ENCODE assay signal across 8 mouse cellular contexts in genomic region chr7:71531496-71531895, GRCm38 (mm10).
DNase-seq lines count a peak whose midpoint lies in the region; ATAC-seq and TF ChIP-seq lines count a peak whose summit lies in the region.
"Had no signal": no experiment of that assay in that cellular context is flagged by ENCODE, and none has a peak within 500 bp of the region (broad histone marks: within the 10 kb centered on the region; RNA-seq: fewer than 3 reads in every experiment).

No protein-coding gene starts in this region.

- peak overlapping the region; percentile 19 for H3K4me3 ChIP-seq in heart, postnatal 0 days (ENCODE audit: low read depth, low read length)
- peak overlapping the region; percentile 8; the same call in 1 of the 2 replicates for H3K4me3 ChIP-seq in limb, embryonic 13.5 days

- TF ChIP-seq EP300 in heart, postnatal 0 days (IDR thresholded peaks at IDR 0.05; ENCODE audit: low read depth): no peak

- DNase-seq in NIH3T3 (ENCODE audit: low read depth): peak; percentile 27
- peak; percentile 20 for DNase-seq in embryo, embryonic 9.5 days (ENCODE audit: extremely low spot score)
- peak; percentile 10 for DNase-seq in heart, postnatal 0 days (ENCODE audit: low spot score)
- no peak for DNase-seq in layer of hippocampus, postnatal 25 days (ENCODE audit: extremely low spot score in 1 of 2, low spot score in 1 of 2)
- no peak for DNase-seq in layer of hippocampus, adult 11-12 months (ENCODE audit: low spot score)
- no peak for DNase-seq in layer of hippocampus, adult 9-11 months
- DNase-seq: spleen, adult 18-20 months had no signal

- peak overlapping the region; percentile 32 for H3K4me2 ChIP-seq in heart, postnatal 0 days (ENCODE audit: low read depth, low read length)
- H3K4me2 ChIP-seq in limb, embryonic 13.5 days (replicated peaks): peak overlapping the region; percentile 50

- no peaks in the 10 kb centered on the region for H3K36me3 ChIP-seq in heart, postnatal 0 days (replicated peaks; ENCODE audit: control insufficient read depth, insufficient read depth, low read length)
- no peaks in the 10 kb centered on the region for H3K36me3 ChIP-seq in limb, embryonic 13.5 days

- peak overlapping the region; percentile 7; the same call in 1 of the 2 replicates for H3K27ac ChIP-seq in heart, postnatal 0 days (ENCODE audit: low read depth)
- H3K27ac ChIP-seq in limb, embryonic 13.5 days: peak overlapping the region; percentile 76

- no peak for ATAC-seq in heart, postnatal 0 days (ENCODE audit: insufficient read depth, low read depth)
- ATAC-seq in limb, embryonic 13.5 days (ENCODE audit: low FRiP score, low read depth): peak; percentile 63

- H3K9ac ChIP-seq in heart, postnatal 0 days (replicated peaks; ENCODE audit: low read depth, low read length): no peak overlapping the region
- no peak overlapping the region for H3K9ac ChIP-seq in limb, embryonic 13.5 days

- no peaks in the 10 kb centered on the region for H3K4me1 ChIP-seq in heart, postnatal 0 days (ENCODE audit: control insufficient read depth, insufficient read depth)
- H3K4me1 ChIP-seq in limb, embryonic 13.5 days: peaks cover 29% of the 10 kb centered on the region

- no peak for TF ChIP-seq CTCF in heart, postnatal 0 days (IDR thresholded peaks at IDR 0.05; ENCODE audit: low read depth)

- no peaks in the 10 kb centered on the region for H3K27me3 ChIP-seq in heart, postnatal 0 days (ENCODE audit: control insufficient read depth, insufficient read depth, low read length)
- H3K27me3 ChIP-seq in limb, embryonic 13.5 days: no peaks in the 10 kb centered on the region

- H3K9me3 ChIP-seq in heart, postnatal 0 days (replicated peaks; ENCODE audit: control insufficient read depth, low read length): no peaks in the 10 kb centered on the region
- H3K9me3 ChIP-seq in limb, embryonic 13.5 days: no peaks in the 10 kb centered on the region

- 13% methylated on average over 6 of the region's 6 CpGs for WGBS in heart, postnatal 0 days
- 6% methylated on average over 6 of the region's 6 CpGs for WGBS in limb, embryonic 13.5 days

Comparison
In these comparisons a context has a peak if more than half of its experiments do, and no peak if none do; other contexts are left out.
1. DNase-seq: peak in NIH3T3 (single experiment), embryo, embryonic 9.5 days (single experiment) and heart, postnatal 0 days (single experiment); none in layer of hippocampus, postnatal 25 days (0 of 2), layer of hippocampus, adult 11-12 months (single experiment) and layer of hippocampus, adult 9-11 months (single experiment).